Mouse (Mus musculus) testis, adult 2 months (tissue): ENCODE measurements around the gene Dock9.

Experiments used
- CTCF ChIP-seq: fragments of 200-500 bp; IDR thresholded peaks from 2 replicates; pipeline ENCODE4 v1.5.1; 2012; ENCODE audit warnings: low read depth, mild to moderate bottlenecking, inconsistent platforms, low read length, moderate library complexity; ENCODE audit not compliant: control insufficient read depth, insufficient read depth, insufficient replicate concordance
- POLR2A ChIP-seq: fragments of 200-500 bp; IDR thresholded peaks from 2 replicates; pipeline ENCODE4 v1.6.1; 2012; ENCODE audit warnings: low read depth, mild to moderate bottlenecking, inconsistent platforms, low read length, moderate library complexity; ENCODE audit not compliant: control insufficient read depth

GRCm38 (mm10) chr14:121631934-121632333, 165.7 kb downstream of the Dock9 start:
- TF ChIP-seq POLR2A (no peak), CTCF (no peak)
